Mouse (Mus musculus) hindbrain, embryonic 16.5 days (tissue): ENCODE results near the gene Sun3. TPM values are rescaled to one million over a fixed set of nuclear protein-coding genes. Genes with fewer than 3 reads are reported as not detected.

Experiments
- ATAC-seq: fragments of 200-750 bp; cut with Nextera tagmentation; 2 replicates; pipeline ENCODE4 v1.8.0; 2017; ENCODE audit warnings: moderate TSS enrichment, moderate library complexity
- H3K27ac ChIP-seq: fragments of 300-500 bp; sonication (generic); 2 replicates; pipeline ENCODE4 v1.5.1; 2014; ENCODE audit warnings: low read depth, mild to moderate bottlenecking, control low read depth, low read length, moderate library complexity
- H3K27me3 ChIP-seq: fragments of 300-500 bp; sonication (generic); replicated peaks from 2 replicates; pipeline ENCODE4 v1.6.1; 2014; ENCODE audit warnings: low read length; ENCODE audit not compliant: control insufficient read depth, insufficient read depth
- H3K36me3 ChIP-seq: fragments of 300-500 bp; sonication (generic); 2 replicates; pipeline ENCODE4 v1.6.1; 2014; ENCODE audit warnings: mild to moderate bottlenecking, low read length, moderate library complexity, mixed read lengths; ENCODE audit not compliant: control insufficient read depth, insufficient read depth
- H3K4me1 ChIP-seq: fragments of 300-500 bp; sonication (generic); 2 replicates; pipeline ENCODE4 v1.6.1; 2014; ENCODE audit warnings: low read depth, low read length; ENCODE audit not compliant: control insufficient read depth, insufficient read depth
- H3K4me2 ChIP-seq: fragments of 300-500 bp; sonication (generic); 2 replicates; pipeline ENCODE4 v1.6.1; 2014; ENCODE audit warnings: mild to moderate bottlenecking, low read length, control low read depth, moderate library complexity
- H3K4me3 ChIP-seq: fragments of 300-500 bp; sonication (generic); 2 replicates; pipeline ENCODE4 v1.5.1; 2014; ENCODE audit warnings: mild to moderate bottlenecking, low read length, control low read depth, moderate library complexity
- H3K9ac ChIP-seq: fragments of 300-500 bp; sonication (generic); 2 replicates; pipeline ENCODE4 v1.6.1; 2014; ENCODE audit warnings: low read depth, mild to moderate bottlenecking, control low read depth, low read length, moderate library complexity
- H3K9me3 ChIP-seq: fragments of 300-500 bp; sonication (generic); 2 replicates; pipeline ENCODE4 v1.6.1; 2014; ENCODE audit warnings: mild to moderate bottlenecking, low read length, moderate library complexity; ENCODE audit not compliant: control insufficient read depth
- WGBS: fragments of 180-500 bp; shearing (Covaris S2); extraction: QIAGEN DNeasy Blood & Tissue Kit; methylation state at CpG from one replicate; pipeline ENCODE4 v1.1.7; 2014; 5-methylcytosine and 5-hydroxymethylcytosine counted together
- polyA plus RNA-seq: library from polyadenylated mRNA; unstranded; fragments of >200 nt; fragmentation: Nextera tagmentation; extraction: Ambion mirVana; gene quantifications from 2 replicates; pipeline ENCODE4 v1.2.1, GENCODE M21; 2015

Sun3 gene
- polyA plus RNA-seq, 1 experiment from 2014 or later, result 0.35 TPM

- Histone ChIP-seq H3K4me1 (no peaks in the 10 kb centered on the region), H3K9ac (no peak overlapping the region), H3K36me3 (no peaks in the 10 kb centered on the region), H3K27ac (no peak overlapping the region), H3K9me3 (no peaks in the 10 kb centered on the region), H3K4me3 (no peak overlapping the region), H3K4me2 (no peak overlapping the region), H3K27me3 (no peaks in the 10 kb centered on the region)
- no peak for ATAC-seq
- 73% methylated on average over 9 of the region's 9 CpGs for WGBS
These were observed 78.3 kb downstream of the Sun3 start for GRCm38 (mm10) chr11:8970509-8970908.

- no peak for ATAC-seq
These were observed 80.7 kb downstream of the Sun3 start for GRCm38 (mm10) chr11:8968094-8968493.

More at GRCm38 (mm10) chr11:8968094-8968493, 80.7 kb downstream of the Sun3 start:
- Histone ChIP-seq H3K4me3 (no peak overlapping the region), H3K4me1 (no peaks in the 10 kb centered on the region), H3K9ac (no peak overlapping the region), H3K4me2 (no peak overlapping the region), H3K27me3 (no peaks in the 10 kb centered on the region), H3K36me3 (no peaks in the 10 kb centered on the region), H3K9me3 (no peaks in the 10 kb centered on the region), H3K27ac (no peak overlapping the region)
- WGBS, result 94% methylated on average over 7 of the region's 7 CpGs

Other genes with a start within 250 kb of the Sun3 start
- 0.14 and 0.25 TPM in 2 replicates for gene Pkd1l1, start 75.7 kb downstream of the Sun3 start, polyA plus RNA-seq
- gene Hus1, start 37.8 kb downstream of the Sun3 start, polyA plus RNA-seq, result 10.8 and 11.5 TPM in 2 replicates
- 1.9 and 2.8 TPM in 2 replicates for gene Gm11992, start 397 bp downstream of the Sun3 start, polyA plus RNA-seq
- 4.4 and 6.3 TPM in 2 replicates for gene Upp1, start 69.1 kb upstream of the Sun3 start, polyA plus RNA-seq
- gene Abca13, start 143.0 kb upstream of the Sun3 start, polyA plus RNA-seq, result 0.01 and 0.02 TPM in 2 replicates